Mouse (Mus musculus): ENCODE results near the gene Myl4. TPM values are rescaled to one million over a fixed set of nuclear protein-coding genes. Genes with fewer than 3 reads are reported as not detected.
"Not testable (repeated sequence)": the region's sequence is repeated elsewhere in the genome, so short reads cannot be mapped to it uniquely, and the experiment has no call there.

Gene Myl4
- total and polyA plus RNA-seq, 2 experiments from 2014 or later: 4.0 to 4.6 TPM

GRCm38 (mm10) chr11:104537945-104538555 is 12.4 kb upstream of the Myl4 start:
- H3K9ac ChIP-seq (replicated peaks; ENCODE audit: low read length, poor library complexity, severe bottlenecking): no peak overlapping the region
- H3K9me3 ChIP-seq (ENCODE audit: low read length): no peaks in the 10 kb centered on the region
- WGBS: 94% methylated on average over 2 of the region's 2 CpGs
- TF ChIP-seq CTCF (IDR thresholded peaks at IDR 0.05): no peak
- H3K4me1 ChIP-seq (ENCODE audit: insufficient read depth, low read length): no peaks in the 10 kb centered on the region
- no peaks in the 10 kb centered on the region for H3K27me3 ChIP-seq (ENCODE audit: insufficient read depth, low read length)
- H3K36me3 ChIP-seq (ENCODE audit: insufficient read depth, low read length): peaks cover 8% of the 10 kb centered on the region; the same call in 1 of the 2 replicates
- no peak overlapping the region for H3K4me2 ChIP-seq (ENCODE audit: low read depth, low read length, poor library complexity, severe bottlenecking)
- H3K4me3 ChIP-seq (ENCODE audit: low read depth, low read length): no peak overlapping the region
- no peak for ATAC-seq (ENCODE audit: low FRiP score)
- DNase-seq (ENCODE audit: low spot score): no peak
- no peak overlapping the region for H3K27ac ChIP-seq (ENCODE audit: low read depth, low read length)

- no peak for TF ChIP-seq CTCF (IDR thresholded peaks at IDR 0.05)
- no peak overlapping the region for H3K9ac ChIP-seq (replicated peaks; ENCODE audit: low read length, poor library complexity, severe bottlenecking)
- ATAC-seq (ENCODE audit: low FRiP score): no peak
- no peaks in the 10 kb centered on the region for H3K36me3 ChIP-seq (ENCODE audit: insufficient read depth, low read length)
- no peak overlapping the region for H3K4me3 ChIP-seq (ENCODE audit: low read depth, low read length)
- H3K4me1 ChIP-seq (ENCODE audit: insufficient read depth, low read length): no peaks in the 10 kb centered on the region
- H3K9me3 ChIP-seq (ENCODE audit: low read length): no peaks in the 10 kb centered on the region
- H3K27ac ChIP-seq (ENCODE audit: low read depth, low read length): no peak overlapping the region
- WGBS: 99% methylated on average over 5 of the region's 5 CpGs
- no peak overlapping the region for H3K4me2 ChIP-seq (ENCODE audit: low read depth, low read length, poor library complexity, severe bottlenecking)
- H3K27me3 ChIP-seq (ENCODE audit: insufficient read depth, low read length): no peaks in the 10 kb centered on the region
- no peak for DNase-seq (ENCODE audit: low spot score)
These were observed 10.7 kb upstream of the Myl4 start for GRCm38 (mm10) chr11:104539811-104540210.

GRCm38 (mm10) chr11:104543337-104543736 is 7.1 kb upstream of the Myl4 start:
- H3K4me1 ChIP-seq (ENCODE audit: insufficient read depth, low read length): not testable (repeated sequence)

GRCm38 (mm10) chr11:104544507-104544906 is 6.0 kb upstream of the Myl4 start:
- Histone ChIP-seq H3K9ac (replicated peaks; ENCODE audit: low read length, poor library complexity, severe bottlenecking) (no peak overlapping the region), H3K9me3 (ENCODE audit: low read length) (no peaks in the 10 kb centered on the region), H3K4me3 (ENCODE audit: low read depth, low read length) (no peak overlapping the region), H3K36me3 (ENCODE audit: insufficient read depth, low read length) (no peaks in the 10 kb centered on the region), H3K27me3 (ENCODE audit: insufficient read depth, low read length) (no peaks in the 10 kb centered on the region), H3K27ac (ENCODE audit: low read depth, low read length) (no peak overlapping the region), H3K4me2 (ENCODE audit: low read depth, low read length, poor library complexity, severe bottlenecking) (no peak overlapping the region), H3K4me1 (ENCODE audit: insufficient read depth, low read length) (peaks cover 2% of the 10 kb centered on the region; the same call in 1 of the 2 replicates)
- TF ChIP-seq CTCF (IDR thresholded peaks at IDR 0.05): no peak
- no peak for DNase-seq (ENCODE audit: low spot score)
- ATAC-seq (ENCODE audit: low FRiP score): no peak
- WGBS: 73% methylated on average over 2 of the region's 2 CpGs

More at GRCm38 (mm10) chr11:104543337-104543736, 7.1 kb upstream of the Myl4 start:
- H3K27me3 ChIP-seq (ENCODE audit: insufficient read depth, low read length); H3K9ac ChIP-seq (replicated peaks; ENCODE audit: low read length, poor library complexity, severe bottlenecking); H3K4me2 ChIP-seq (ENCODE audit: low read depth, low read length, poor library complexity, severe bottlenecking); H3K9me3 ChIP-seq (ENCODE audit: low read length); H3K4me3 ChIP-seq (ENCODE audit: low read depth, low read length); ATAC-seq (ENCODE audit: low FRiP score); H3K27ac ChIP-seq (ENCODE audit: low read depth, low read length); DNase-seq (ENCODE audit: low spot score); H3K36me3 ChIP-seq (ENCODE audit: insufficient read depth, low read length): not testable (repeated sequence)
- WGBS: 97% methylated on average over 1 of the region's 2 CpGs

GRCm38 (mm10) chr11:104547502-104547901 is 3.0 kb upstream of the Myl4 start:
- no peak for ATAC-seq (ENCODE audit: low FRiP score)
- Histone ChIP-seq H3K36me3 (ENCODE audit: insufficient read depth, low read length) (no peaks in the 10 kb centered on the region), H3K4me2 (ENCODE audit: low read depth, low read length, poor library complexity, severe bottlenecking) (no peak overlapping the region), H3K27me3 (ENCODE audit: insufficient read depth, low read length) (no peaks in the 10 kb centered on the region), H3K9ac (replicated peaks; ENCODE audit: low read length, poor library complexity, severe bottlenecking) (no peak overlapping the region), H3K9me3 (ENCODE audit: low read length) (no peaks in the 10 kb centered on the region), H3K4me1 (ENCODE audit: insufficient read depth, low read length) (peaks cover 2% of the 10 kb centered on the region; the same call in 1 of the 2 replicates), H3K27ac (ENCODE audit: low read depth, low read length) (no peak overlapping the region), H3K4me3 (ENCODE audit: low read depth, low read length) (no peak overlapping the region)
- no peak for TF ChIP-seq CTCF (IDR thresholded peaks at IDR 0.05)
- no peak for DNase-seq (ENCODE audit: low spot score)
- 96% methylated on average over 3 of the region's 3 CpGs for WGBS

GRCm38 (mm10) chr11:104549438-104550405 is 741 bp upstream of the Myl4 start:
- peak overlapping the region; percentile 66 for H3K4me2 ChIP-seq (ENCODE audit: low read depth, low read length, poor library complexity, severe bottlenecking)
- no peaks in the 10 kb centered on the region for H3K27me3 ChIP-seq (ENCODE audit: insufficient read depth, low read length)
- H3K4me1 ChIP-seq (ENCODE audit: insufficient read depth, low read length): peaks cover 2% of the 10 kb centered on the region; the same call in 1 of the 2 replicates
- DNase-seq (ENCODE audit: low spot score) (peak; percentile 63), ATAC-seq (ENCODE audit: low FRiP score) (peak; percentile 81)
- WGBS: under 1% methylated on average over 53 of the region's 53 CpGs
- H3K9me3 ChIP-seq (ENCODE audit: low read length): no peaks in the 10 kb centered on the region
- TF ChIP-seq CTCF (IDR thresholded peaks at IDR 0.05): no peak
- peak overlapping the region; percentile 68 for H3K4me3 ChIP-seq (ENCODE audit: low read depth, low read length)
- H3K9ac ChIP-seq (replicated peaks; ENCODE audit: low read length, poor library complexity, severe bottlenecking): peak overlapping the region; percentile 99
- no peaks in the 10 kb centered on the region for H3K36me3 ChIP-seq (ENCODE audit: insufficient read depth, low read length)
- peak overlapping the region; percentile 91 for H3K27ac ChIP-seq (ENCODE audit: low read depth, low read length)
